Mouse (Mus musculus): Measurements from ENCODE around the gene Tent5c.

DNA sequence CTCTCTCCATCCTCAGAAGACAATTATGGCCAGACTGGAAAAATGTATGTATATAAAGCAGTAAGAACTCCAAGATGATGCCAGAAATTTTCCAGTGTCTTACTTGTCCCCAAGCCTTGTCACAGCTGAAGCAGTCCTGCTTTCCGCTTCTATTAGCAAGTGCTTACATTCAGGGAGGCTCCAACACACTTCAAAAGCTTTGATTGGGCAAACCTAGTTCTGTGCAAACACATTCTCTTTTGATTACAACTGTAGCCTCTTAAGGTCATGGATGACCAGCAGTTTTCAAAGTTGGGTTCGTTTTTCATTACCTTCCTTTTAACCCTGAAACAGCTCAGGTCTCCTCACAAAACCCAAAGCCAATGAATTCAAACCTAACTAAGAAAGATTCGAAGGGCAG, 19.0 kb downstream of the Tent5c start:
- TF ChIP-seq CTCF (IDR thresholded peaks at IDR 0.05; ENCODE audit: insufficient read depth, low read depth, low read length) (no peak), POLR2A (IDR thresholded peaks at IDR 0.05; ENCODE audit: insufficient read depth, low read depth, low read length) (no peak)
